Mouse (Mus musculus) CD4-positive, CD25-positive, alpha-beta regulatory T cell, adult 4 months (primary cell): ENCODE data around the gene Mast4. TPM values are rescaled to one million over a fixed set of nuclear protein-coding genes. Genes with fewer than 3 reads are reported as not detected.
"Not testable (repeated sequence)": the region's sequence is repeated elsewhere in the genome, so short reads cannot be mapped to it uniquely, and the experiment has no call there.

Experiments
- ATAC-seq: one replicate; pipeline ENCODE4 v1.8.0; 2017
- polyA plus RNA-seq, 2 experiments: library from polyadenylated mRNA; unstranded; fragments of 100-300 nt; shearing (Covaris generic); gene quantifications; one replicate each; pipeline ENCODE4 v1.2.1; 2017

Mast4 gene
- polyA plus RNA-seq, 2 experiments from 2014 or later = 18.5 to 22.4 TPM

DNA sequence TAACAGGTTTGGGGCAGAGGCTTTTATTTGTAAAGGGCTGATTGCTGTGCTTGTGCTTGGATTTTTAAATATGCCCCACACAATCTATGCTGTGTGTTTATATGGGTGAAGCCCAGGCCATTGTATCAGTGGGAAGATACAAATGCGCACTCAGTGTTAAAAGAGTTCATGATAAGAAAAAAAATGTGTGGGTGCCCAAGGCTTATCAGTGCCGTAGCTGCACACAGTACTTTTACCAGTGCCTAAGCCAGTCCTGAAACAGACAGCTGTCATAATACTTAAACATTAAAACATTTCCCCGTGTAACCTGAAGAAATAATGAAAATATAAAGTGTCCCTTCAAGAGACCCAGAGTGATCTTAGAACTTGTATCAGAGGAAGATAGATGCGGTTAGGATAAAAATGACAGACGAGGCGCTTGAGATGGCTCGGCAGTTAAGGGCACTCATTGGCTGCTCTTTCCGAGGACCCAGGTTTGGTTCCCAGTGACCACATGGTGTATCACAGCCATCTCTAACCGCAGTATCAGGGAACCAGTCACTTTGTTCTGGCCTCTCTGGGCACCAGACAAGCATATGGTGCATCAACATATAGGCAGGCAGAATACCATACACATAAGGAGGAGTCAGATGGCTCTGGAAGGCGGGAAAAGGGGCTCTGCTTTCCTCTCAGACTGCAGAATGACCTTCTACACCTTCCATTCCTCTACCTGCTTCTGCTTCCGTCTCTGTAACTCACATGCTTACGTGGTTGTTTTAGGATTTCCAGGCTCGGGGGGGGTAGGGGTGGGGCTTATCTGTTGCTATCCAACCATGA lies 594.4 kb downstream of the Mast4 start:
- ATAC-seq = no peak

DNA sequence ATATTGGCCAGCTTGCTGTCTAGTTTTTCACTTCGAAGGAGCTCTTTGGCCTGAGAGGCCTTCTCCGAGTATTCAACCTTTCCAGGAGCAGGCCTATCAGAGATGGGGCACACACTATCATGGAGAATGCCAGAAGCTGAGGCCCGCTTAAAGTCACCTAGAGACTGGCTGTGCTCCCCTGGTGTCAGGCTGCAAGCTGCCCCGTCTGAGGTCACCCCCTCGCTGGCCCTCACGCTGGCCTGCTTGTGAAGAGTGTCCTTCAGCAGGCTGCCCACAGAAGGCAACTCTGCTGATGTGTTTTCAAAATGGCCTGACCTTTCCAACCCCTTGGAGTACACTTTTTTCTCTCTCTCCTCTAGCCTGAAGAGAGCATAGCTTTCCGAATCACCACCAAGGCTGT lies 596.5 kb downstream of the Mast4 start:
- ATAC-seq = no peak

DNA sequence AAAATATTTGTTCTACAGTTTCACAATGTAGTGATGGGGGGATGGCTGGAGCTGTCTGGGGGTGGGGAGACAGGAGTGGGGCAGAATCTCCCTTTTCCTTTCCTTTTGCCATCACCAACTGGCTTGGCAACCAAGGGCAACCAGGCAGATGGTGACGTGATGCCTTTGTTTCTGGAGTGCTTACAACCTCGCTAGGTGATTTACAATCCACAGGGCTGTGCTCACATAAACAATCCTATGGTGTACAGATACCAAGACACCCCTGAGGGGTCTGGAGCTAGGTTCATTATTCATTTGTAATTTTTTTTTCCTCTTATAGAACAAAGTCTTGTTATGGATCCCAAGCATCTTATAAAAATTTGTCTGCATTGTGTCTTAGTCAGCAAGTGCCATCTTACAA lies 601.2 kb downstream of the Mast4 start:
- ATAC-seq = no peak

DNA sequence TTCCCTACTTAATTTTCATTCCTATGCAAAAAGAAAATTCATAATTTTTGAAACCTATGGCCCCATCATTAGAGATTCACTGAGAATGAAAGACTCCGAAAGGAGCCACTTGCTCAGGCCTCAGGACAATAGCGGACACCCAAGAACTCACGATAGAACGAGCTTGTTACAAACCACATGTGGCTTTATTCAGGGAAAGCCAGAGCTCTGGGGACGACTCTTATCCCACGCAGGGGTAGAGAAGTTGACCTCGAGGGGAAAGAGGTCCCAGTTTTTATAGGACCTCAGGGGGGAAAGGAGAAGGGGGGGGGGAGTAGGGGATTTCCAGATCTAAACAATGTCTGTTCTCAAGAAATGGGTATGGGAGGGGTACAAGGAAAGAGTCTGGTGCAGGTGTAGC lies 605.3 kb downstream of the Mast4 start:
- not testable (repeated sequence) for ATAC-seq

DNA sequence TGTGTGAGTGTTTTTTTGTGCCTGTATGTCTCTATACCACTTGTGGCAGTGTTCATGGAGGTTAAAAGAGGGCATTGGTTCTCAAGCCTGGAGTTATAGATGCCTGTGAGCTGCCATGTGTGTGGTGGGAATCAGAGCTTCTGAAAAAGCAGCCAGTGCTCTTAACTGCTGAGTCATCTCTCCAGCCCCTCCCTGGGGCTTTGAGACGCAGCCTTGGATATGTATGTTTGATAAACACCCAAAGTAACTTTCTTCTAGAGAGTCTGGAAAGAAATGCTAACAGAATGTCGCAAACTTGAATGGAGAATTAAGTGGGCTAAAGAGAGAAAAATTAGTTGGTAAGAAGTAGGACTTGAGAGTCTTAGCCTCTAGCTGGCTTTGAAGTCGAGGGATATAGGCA lies 606.3 kb downstream of the Mast4 start:
- ATAC-seq = no peak

DNA sequence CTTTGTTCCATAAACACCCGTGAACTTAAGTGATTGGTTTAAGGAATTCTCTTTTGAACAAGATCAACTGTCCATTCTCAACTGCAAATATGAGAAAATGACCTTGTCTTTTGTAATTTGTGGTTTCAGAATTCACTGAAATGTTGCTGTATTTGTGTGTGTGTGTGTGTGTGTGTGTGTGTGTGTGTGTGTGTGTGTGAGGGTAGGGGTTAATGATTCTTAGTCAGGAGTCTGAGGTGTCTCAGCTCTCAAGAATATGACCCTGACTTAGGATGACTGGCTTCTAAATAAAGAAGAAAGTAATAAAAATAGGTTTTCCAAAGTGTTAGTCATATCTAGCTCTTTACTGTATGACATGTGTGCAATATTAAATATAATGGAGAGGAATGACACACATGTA lies 607.4 kb downstream of the Mast4 start:
- no peak for ATAC-seq

DNA sequence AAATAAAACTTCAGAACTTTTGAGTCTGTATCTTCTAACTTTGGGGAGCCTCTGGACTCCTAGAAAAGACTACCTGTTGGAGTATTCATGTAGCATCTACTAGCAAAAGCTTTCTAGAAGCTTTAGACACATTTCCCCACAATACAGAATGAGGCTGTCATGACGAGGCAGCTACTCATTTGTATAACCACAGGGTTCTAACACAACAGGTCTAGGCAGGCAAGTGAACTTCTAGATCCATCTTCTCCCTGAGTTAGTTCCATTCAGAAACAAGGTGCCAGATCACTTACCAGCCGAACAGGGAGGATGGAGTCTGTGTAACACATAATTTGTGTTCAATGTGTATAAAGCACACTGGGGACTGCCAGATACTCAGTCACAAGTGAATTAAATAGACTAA lies 608.4 kb downstream of the Mast4 start:
- ATAC-seq = no peak

DNA sequence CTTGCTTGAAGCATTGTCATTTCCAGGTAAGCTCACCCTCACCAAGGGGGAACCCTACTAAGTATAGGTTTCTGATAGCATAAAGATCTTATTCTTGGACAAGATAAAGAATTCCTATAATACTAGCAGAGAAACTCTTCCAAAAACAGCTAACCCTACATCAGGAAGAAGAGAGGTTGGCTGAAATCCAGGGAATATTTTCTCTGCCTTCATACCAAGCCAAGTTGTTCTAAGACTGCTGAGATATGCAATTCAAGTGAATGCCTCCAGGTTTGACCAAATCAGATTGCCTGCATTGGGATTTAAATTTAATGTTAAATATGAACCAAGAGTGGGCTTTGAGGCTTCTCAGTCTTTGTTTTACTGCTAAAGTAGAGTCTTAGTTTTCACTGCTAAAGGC lies 608.9 kb downstream of the Mast4 start:
- no peak for ATAC-seq

DNA sequence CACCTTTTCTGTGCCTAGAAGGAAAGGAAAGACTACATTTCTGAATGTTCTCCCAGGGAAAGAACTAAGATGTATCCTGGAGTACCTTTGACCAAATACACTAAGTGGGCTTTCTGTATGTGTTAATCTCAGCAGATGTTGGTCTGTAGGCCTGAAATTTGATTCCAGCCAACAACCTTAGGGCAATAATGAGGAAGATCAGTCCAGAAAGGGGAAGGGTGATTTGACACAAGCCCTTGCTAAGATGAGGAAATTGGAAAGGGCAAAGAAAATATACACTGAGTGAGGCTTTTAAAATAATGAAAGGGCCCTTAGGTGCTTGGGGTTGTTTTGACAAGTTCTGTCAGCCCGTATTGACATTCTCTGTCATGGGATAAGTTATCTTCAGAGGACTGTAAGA lies 617.3 kb downstream of the Mast4 start:
- no peak for ATAC-seq

DNA sequence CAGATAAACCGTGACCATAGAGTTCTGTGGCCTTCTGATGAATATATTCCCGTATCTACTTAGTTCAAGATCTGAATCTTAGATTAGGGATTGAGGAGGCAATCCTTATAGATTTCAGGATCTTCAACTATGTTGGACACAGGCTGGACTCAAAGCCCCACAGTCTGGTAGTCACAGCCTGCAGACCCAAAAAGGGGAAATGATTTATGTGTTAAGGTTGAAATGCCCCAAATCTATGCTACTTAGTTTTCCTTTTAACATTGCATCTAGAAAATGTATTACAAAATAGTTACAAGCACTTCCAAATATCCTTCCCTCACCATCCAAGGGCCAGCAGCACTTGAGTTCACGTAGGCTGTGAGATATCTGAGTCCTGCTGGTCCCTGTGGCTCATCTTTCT lies 633.6 kb downstream of the Mast4 start:
- no peak for ATAC-seq

DNA sequence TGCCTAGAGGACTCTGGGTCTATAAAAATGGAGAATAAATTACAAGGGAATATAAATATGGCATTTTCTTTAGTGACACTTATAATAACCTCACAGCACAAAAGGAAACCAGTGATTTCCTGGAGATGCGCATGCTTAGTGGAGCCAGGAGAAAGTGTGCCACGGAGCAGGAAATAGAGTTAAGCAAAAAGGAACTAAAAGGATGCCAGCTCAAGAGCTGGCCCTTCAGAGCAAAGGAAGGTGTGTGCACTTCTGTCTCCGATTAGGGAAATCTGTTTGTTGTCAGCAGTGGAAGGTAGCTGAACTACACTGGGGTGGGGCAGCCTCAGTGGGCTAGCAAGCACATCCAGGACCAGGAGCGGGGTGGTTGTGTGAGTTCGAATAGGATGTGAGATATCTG lies 634.1 kb downstream of the Mast4 start:
- no peak for ATAC-seq

DNA sequence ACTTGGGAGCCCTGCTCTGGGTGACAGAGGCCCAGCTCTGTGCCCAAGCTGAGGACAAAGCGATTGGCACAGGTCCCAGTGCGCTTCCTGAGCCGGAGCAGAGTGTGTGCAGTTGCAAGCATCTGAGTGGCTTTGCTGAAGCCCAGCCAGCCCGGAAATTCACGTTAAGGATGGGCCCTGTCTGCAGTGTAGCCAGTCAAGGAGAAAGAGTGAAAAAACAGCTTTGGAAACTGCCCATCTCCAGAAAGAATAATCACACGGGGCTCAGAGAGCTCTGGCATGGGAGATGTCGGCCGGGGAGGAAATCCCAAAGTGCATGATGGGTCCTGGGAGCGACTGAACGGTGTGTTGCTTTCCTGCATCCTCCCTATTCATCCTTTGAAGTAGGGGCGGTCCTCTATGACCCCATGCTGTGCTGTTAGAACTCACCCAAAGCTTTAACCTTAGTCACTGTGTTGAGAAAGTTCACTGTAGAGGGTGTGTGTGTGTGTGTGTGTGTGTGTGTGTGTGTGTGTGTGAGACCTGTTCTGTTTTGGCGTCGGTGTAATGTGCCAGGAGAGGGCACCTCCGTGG lies 635.5 kb downstream of the Mast4 start:
- no peak for ATAC-seq

DNA sequence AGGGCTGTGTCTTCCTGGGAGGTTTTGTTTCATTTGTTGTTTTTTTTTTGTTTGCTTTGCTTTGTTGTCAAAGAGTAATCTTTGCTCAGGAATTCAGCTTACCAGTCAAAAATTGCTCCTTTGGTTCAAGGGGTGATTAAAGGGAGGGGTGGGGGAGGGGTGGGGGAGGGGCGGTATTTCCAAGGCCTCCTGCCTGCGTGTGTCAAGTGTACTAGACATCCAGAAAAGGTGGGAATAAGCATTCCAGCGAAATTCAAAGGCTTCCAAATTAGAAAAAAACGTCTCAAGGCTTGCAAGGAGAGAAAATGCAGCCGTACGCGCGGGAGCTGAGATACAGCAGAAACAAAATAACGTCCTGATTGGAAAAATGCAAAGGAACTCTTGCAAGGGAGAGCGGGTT lies 636.0 kb downstream of the Mast4 start:
- ATAC-seq = no peak

DNA sequence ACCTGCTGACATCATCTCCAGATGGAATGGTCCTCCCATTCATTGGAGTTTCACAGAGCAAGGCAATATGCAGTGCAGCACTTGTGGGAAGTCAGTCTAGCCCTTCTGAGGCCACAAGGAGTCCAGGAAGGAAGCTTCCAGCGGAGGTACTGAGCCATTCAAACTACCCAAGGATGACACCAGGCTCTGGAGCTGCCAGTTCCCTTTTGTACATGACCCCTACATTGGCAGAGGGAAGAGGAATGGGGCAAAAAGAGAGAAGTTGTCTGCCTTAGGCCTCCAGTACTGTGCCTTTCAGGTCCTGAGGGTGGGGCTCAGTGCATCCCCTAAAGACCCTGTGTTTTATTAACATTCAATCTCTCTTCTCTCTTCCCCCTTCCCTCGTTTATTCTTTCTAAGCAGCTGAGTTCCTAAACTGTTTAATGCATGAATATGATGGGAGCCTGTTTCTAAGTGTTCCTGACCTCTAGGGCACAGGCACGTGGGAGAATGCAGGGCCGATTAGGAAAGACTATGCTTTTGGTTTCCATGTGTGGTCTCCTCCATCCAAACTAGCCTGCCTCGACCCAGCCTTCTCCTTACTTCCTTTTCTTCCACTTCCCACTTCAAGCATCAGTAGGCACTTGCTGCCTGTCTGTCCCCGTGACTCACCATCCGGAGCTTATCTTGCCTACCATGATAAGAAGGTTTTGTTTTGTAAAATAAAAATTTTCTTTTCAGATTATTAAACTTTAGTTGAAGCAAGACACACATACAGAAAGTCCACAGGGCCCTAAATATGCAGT lies 639.0 kb downstream of the Mast4 start:
- ATAC-seq = no peak

DNA sequence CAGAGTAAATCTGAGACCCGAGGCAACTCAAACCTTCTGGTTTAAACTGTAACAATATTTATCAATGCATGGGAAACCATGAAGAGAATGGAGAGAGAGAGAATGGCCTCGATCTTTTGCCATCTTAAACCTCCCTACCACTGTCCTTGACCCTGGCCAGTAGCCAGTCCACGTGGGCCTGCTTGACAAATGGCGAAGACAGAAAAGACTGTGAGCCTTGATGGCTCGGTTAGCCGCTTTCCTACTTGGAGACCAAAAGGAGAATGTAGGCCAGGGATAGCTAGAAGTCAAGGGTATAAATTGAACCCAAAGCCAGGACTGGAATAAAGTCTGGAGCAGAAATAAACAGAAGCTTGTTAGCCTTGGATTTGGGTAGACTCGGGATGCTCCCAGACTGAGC lies 640.1 kb downstream of the Mast4 start:
- ATAC-seq = no peak

DNA sequence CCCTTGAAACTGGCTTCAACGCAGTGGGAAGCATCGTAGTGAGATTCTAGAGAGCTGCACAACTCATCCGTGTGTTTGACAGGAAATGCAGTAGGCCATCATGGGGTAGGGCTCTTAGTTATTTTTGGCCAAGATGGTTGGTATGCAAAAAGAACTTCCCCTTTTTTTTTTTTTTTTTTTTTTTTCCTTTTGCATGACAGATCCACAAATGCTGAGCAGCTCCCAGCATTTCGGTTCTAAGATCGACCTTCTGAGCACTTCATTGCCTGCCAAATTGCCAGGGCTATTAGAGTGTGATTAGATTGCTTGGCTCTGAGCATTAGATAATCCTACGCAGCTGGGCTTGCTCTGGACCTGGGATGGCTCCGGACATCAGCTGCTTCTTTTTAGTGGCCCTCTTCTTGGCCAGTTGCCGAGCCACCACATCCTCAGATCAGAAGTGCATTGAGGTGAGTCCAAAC lies 640.9 kb downstream of the Mast4 start, which contains the start of gene Cd180:
Gene Cd180 (plus strand): TSS at position 218 of the 461 bp plus-strand sequence.
- ATAC-seq = no peak

DNA sequence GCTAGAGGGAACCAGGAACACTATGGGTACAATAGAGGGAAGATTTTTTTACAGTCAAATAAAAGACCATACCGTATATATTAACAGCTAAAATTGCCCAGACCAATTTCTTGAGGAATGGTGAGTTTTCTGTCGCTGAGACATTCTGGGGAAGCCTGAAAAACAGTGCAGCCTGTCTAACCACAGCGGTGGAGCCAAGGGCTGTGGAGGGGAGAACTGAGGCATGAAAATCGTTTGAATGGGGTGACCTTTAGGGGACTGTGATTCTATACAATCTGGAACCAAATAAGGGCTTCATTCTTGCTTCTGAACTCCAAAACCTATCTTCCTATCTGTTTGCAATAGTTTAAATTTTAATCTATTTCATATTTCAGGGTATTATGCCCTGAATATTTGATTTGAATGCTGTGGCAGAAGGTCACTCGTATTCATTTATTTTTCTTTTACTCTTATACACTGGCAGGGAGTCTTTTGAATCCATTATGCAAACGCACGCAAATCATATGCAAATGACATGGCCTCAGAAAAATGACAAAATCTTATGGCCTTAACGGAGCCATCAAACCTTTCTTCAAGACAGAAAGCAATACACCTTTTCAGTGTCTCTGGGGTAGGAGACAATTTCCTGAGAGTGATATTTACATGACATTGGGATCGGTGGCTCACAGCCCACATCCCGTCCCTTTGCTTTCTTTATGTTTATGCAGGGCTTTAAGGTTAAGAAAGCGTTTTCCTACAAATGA lies 642.7 kb downstream of the Mast4 start:
- no peak for ATAC-seq

DNA sequence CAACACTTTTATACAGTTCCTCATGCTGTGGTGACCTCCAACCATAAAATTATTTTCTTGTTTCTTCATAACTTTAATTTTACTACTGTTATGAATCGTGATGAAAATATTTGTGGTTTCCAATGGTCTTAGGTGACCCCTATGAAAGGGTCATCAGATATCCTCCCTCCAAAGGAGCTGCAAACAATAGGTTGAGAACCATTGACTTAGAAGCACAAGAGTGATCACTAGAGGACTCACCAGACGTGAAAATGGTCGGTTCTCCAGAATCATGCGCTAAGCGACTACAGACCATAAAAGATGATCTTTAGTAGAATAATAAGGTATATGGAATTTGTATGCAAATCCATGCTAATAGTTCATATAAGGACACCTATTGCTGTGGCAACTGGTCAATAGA lies 644.1 kb downstream of the Mast4 start:
- no peak for ATAC-seq

DNA sequence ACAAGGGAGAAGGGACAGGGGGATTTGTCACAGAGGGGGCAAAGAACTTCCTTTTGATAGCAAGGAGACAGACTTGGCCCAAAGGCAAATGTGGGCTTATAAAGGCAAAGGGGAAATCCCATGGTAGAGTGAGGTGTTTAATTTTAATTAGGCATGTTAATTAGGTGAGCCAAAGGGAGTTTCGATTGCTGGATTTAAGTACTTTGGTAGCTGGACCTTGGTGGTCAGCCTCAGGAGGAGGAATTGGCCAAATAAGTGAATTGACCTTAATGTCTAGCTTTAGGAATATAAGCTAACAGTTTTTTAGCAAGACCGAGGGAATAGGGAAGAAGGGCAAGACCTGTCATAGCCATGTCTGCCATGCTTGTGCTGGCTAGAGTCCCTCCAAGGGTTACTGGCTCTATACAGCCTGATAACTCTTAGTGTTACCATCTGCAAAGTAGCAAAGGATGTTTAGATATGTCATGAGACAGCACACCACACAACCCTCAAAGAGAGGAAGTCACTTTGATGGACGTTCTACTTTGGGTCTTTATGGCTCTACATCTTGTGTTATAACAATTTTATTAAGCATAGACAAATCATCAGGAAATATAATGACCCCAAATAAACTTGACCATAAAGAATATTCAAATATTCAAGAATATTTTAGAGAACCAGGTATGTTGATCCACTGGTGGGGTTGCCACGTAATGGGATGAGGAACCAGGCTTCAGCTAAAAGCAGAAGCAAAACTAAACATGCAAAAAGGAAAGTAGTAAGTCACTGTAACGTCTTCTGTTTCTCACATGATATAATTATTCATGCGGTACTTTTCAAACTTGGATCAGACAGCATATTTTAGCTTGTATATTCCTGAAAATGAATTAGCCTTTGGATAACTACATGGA lies 644.9 kb downstream of the Mast4 start:
- ATAC-seq = no peak

DNA sequence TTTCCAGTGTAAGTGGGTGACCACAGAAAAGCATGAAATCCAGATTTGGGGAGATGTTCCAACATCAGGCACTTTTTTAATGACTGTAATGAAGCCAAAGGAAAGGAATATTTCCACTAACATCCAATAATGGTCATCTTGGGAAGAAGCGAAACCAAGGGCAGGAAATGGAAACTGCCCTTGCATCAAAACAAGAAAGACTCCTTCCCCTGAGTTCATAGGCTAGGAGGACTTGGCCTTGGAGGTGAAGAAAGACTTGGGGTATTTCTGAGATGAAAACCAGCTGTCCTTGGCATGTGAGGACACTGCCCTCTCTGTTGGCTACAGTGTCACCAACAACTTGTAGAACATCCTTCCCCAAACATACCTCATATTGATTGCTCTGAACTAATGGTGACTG lies 646.2 kb downstream of the Mast4 start:
- no peak for ATAC-seq

DNA sequence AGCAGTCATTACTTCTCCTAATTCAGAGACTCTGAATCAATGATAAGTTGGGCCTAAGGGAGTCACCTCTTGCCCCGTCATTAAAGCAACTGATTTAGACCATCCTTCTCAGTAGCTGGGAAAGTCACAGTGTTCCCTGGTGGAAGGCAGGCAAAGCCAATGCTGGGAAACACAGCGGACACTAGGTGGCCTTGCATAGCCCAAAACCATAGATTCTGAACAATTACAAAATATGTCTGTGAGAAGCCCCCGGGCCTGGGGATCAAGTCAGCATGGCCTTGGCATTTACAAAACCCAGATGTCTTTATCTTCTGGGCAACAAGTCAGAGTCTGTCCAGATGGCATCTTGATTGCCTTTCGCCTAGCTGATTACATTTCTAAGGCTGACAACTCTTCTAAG lies 649.4 kb downstream of the Mast4 start:
- no peak for ATAC-seq
